Mouse (Mus musculus) thymus, adult 2 months (tissue): ENCODE measurements around the gene Plekhb1.

ENCODE experiments used
- CTCF ChIP-seq: fragments of 200-500 bp; IDR thresholded peaks from 2 replicates; pipeline ENCODE4 v1.5.1; 2012; ENCODE audit warnings: mild to moderate bottlenecking, control low read depth, low read length, moderate library complexity, borderline replicate concordance; ENCODE audit not compliant: control insufficient read depth, poor library complexity, insufficient read depth; ENCODE audit errors: extremely low read depth
- POLR2A ChIP-seq: fragments of 200-500 bp; IDR thresholded peaks from 2 replicates; pipeline ENCODE4 v1.6.1; 2012; ENCODE audit warnings: mild to moderate bottlenecking, low read length, control low read depth, moderate library complexity; ENCODE audit not compliant: control insufficient read depth, poor library complexity, insufficient read depth; ENCODE audit errors: extremely low read depth

GRCm38 (mm10) chr7:100649095-100649494 lies 13.1 kb downstream of the Plekhb1 start:
- TF ChIP-seq CTCF, result no peak
- no peak for TF ChIP-seq POLR2A
